Mouse (Mus musculus): ENCODE data around the gene Creb3l4.

Creb3l4 gene

DNA sequence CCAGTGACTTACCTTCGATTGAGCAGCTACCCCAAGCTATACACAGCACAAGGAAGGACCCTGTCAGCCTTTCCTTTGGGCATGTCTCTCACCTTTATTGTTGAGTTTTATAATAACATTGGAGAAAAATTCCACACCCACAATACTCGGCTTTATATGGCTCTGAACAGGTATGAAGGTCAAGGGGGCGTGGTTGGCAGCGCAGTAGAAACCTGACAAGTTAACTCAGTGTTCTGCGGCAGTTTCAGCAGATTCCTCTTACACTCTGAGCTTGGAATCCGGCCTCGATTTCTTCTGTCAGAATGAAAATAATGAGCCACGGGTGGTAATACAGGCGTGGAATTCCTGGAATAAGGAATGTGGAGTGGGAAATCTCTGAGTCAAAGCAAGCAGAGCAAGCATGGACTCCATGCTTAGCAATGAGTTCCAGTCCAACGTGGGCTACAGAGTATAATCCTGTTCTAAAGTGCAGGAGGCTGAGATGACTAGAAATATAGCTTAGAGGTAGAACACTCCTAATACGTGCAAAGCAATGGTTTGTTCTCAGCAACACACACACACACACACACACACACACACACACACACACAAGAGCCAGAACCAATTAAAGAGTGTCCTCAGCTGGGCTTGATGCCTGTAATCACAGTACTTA is 52.3 kb downstream of the Creb3l4 start:
- DNase-seq (ENCODE audit: low spot score): no peak
